Mouse (Mus musculus) monocyte, adult 5-6 weeks (primary cell): ENCODE measurements around the gene Lcn4. TPM values are rescaled to one million over a fixed set of nuclear protein-coding genes. Genes with fewer than 3 reads are reported as not detected.

Experiments
- ATAC-seq: fragments of 153-309, 156-312 bp; replicated peaks from 2 replicates; pipeline ENCODE4 v1.8.0; 2017; ENCODE audit warnings: mild to moderate bottlenecking; ENCODE audit not compliant: low TSS enrichment, insufficient number of reproducible peaks, severe bottlenecking, poor library complexity, low FRiP score
- total RNA-seq: library from RNA; stranded (forward); fragments of 200-1000, 200-491, 200-594 nt; gene quantifications from 3 replicates; pipeline ENCODE4 v1.2.3, GENCODE M21; 2017

Lcn4 gene
- total RNA-seq, result 1.3 TPM in 1 of 3 replicates, not detected in the others

DNA sequence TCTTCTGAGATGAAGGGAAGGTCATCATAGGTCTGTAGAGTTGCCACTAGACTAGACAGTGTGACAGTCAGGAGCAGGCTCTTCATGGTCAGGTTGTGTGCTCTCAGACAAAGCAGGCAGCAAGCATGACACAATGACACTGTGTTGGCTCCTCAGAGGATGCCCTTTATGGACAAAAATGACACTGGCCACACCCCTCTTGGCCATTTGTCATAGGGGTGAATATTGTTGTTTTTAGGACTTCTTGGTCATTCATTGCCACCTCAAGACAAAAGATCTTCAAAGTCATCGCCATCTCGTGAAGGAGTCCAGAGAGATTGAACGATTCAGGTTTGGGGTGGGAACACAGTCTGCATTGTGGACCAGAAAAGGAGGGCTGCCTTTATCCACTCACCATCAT, at the start of gene Lcn4:
Gene Lcn4, minus strand, starts transcription at position 101 of the 400 bp plus-strand sequence.
- no peak for ATAC-seq

DNA sequence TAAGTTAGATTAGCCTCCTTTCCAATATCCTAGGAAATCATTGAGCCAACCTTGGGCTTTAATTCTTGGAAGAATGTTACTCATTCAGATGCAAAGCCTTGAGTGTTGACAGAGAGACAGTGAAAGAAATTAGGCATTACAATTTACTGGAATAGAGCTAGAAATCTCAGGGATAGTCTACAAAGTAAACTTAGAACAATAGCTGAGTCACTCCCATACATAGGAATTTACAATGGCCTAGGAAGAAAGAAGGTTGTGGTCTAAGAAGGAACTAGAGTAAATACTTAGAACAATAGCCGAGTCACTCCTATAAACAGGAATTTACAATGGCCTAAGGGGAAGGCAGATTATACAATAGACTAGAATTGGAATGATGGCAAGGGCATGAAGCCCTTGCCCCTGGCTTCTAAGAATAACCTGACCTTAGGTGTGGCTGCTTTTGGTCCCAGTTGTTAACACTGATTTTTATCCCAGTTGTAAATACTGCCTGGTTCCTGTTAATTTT, 15.1 kb upstream of the Lcn4 start:
- no peak for ATAC-seq

DNA sequence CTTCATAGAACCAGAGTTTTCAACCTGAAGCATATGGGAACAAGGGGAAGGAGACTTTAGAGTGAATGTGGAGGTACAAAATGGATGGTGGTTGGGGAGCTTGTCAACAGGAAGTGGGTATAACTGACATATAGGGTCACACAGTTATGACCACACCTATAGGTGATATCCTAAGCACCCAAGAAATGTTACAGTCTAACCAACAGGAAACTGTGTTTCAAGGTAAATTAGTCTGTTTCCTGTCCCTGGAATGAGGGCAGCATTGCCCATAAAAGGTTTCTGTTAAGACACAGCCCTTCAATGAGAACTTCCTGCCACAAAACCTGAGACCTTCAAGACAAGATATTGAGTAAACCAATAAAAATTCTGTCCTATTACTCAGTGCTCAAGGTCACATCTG, 2.3 kb downstream of the Lcn4 start:
- ATAC-seq, result no peak

DNA sequence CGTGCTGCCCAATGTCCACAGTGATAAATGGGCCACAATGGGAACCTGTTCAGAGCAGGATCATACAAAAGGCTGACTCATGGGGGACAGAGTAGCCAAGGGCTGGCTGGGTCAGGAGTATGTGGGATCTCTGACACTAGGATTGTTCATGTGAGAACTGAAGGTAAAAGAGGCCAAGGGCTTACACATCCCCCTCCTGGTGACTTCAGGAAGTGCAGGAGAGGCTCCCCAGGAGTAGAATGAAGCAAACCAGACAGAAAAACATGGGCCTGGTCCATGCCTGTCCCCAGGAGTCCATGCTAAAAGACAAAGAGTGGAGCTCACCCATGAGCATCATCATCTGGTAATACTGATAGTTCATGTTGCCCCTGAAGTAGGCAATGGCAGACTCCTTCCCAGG, 7.5 kb downstream of the Lcn4 start:
- peak; percentile 63; the same call in 1 of the 2 replicates for ATAC-seq

DNA sequence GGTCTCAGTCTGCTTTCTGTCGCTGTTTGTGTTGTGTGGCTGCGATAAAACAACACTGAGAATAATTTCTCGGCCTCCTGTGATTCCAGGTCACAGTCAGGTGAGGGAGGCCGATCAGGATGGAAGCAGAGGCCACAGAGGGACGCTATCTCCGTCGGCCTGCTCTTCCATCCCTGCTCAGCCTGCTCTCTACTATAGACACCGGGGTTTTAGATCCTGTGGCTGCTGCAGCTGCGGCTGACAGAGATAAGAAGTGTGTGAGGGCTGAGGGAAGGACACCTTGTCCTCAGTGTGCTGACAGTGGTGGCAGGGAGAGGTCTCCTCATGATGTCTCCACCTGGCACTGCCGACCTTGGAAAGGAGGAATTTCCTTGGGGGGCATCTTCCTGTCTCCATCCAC, 8.0 kb downstream of the Lcn4 start:
- no peak for ATAC-seq

DNA sequence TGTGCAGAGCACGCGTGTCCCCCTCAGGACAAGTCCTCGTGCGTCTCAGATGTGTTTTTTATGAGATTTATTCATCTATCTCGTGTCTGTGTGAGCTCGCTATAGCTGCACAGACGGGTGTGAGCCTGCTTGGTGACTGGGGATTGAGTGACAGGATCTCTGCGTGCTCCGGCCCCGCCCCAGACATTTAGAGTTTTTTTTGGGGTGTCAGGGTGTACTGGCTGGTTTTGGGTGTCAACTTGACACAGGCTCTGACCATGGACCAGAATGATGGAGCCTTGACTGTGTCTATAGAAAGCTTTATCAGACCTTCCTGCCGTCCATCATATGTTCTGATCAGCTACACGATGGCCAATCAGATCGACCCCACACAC, 8.6 kb downstream of the Lcn4 start:
- no peak for ATAC-seq

DNA sequence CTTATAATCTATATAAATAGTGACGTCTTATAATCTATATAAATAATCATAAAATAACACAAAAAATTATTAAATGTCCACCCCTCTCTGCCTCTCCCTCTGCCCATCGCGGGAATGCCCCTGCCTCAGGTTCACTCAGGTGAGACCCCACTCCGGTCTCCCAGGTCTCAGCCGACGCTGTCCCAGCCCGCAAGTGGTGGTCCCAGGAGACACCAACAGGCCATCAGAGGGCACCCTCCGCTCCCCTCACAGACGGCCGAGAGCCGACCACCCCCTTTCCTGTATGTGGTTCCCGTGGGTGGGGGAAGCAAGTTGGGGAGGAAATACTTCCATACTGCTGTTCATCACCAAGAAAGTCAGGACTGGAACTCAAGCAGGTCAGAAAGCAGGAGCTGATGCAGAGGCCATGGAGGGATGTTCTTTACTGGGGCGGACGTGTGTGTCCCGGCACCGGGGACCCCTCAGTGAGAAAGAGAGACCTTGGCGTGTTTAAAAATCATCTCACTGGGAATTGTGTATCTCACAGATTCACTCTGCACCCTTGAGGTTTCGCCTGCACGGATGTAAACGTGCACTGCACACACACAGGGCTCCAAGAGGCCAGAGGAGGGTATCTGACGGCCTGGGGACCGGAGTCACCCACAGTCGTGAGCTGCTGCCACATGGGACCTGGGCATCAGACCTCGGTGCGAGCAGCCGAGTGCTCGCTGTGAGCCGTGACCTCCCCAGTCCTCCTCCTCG, 9.1 kb downstream of the Lcn4 start:
- no peak for ATAC-seq

DNA sequence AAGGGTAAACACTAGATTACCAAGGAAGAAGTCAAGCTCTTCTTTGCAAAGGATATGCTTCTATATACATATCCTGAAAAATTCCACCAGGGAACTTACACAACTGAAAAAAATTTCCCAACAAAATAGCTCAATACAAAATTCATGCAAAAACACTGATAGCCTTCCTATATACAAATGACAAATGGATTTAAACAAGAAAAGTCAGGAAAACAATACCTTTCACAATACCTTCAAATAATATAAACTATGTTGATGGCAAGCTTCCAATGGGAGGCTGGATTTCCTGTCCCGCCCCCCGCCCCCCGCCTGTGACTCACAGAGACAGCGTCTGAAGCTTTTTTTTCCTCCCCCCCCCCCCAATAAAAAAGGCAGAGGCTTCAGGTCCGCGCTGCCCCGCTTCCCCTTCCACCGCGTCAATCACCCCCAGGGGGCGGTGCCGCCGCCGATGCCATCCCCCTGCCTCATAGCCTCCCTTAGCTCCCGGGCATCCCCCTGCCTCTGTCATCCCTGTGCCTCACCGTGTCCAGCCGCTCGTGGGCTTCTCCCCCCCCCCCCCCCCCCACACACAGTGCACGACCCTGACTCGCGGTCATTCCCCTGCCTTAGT, 9.8 kb downstream of the Lcn4 start:
- ATAC-seq, result no peak

DNA sequence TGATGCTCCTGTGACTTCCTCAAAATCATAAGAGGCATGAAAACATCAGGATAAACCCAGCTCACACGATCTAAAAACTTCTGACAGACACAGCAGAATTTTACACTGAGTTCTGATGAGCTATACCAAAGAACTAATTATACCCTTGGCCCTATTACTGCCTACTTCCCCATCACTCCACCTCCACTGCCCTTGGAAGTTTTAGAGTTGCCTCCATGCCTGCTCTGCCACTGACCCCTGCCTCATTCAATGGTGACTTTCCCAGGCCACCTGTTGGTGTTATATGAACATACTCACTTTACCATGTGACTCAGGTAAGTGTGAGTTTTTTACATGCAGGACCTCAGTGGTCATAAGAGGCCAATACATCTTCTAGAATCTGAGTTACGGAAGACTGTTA, 13.7 kb downstream of the Lcn4 start:
- no peak for ATAC-seq

DNA sequence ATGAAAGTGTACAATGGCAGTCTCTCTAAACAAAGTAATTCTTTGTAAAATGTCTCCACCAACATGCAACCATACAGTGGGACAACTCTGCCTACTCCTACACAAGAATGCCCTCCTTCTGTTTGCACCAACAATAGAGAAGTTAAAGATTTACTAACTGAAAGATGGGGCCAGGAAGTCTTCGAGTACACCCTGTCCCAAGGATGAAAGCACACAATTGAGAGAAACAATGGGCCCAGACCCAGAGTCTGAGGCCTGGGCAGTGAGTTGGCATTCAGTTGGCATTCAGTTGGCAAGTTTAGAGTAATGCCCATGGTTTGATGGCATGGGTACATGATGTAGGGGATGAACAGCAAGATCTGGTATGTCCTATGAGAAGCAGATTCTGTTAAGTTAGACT, 16.4 kb downstream of the Lcn4 start:
- ATAC-seq, result no peak

DNA sequence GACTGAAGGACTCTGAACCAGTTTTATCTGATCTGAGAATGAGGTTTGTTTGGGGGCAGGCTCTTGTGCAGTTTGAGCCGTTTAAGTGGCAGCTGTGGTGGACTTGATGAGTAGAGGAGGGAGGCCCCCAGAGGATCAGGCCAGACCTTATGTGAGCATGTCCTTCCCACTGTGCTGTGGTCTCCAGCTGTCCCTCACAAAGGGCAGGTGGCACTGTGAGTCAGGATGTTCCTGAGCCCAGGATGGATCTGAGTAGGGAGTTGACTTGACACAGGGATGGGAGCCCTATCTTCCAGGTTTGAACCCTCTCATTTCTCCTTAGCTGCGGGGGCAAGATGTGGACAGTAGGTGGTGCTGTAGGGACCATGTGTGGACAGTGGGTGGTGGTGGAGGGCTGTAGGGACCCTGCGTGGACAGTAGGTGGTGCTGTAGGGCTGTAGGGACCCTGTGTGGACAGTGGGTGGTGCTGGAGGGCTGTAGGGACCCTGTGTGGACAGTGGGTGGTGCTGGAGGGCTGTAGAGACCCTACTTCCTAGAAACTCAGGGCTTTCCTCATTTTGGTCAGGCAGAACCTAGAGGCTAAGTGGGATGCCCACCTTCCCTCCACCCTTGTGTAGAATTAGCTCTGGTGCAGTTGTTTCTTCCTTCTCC, 24.3 kb downstream of the Lcn4 start:
- ATAC-seq, result peak; percentile 97

DNA sequence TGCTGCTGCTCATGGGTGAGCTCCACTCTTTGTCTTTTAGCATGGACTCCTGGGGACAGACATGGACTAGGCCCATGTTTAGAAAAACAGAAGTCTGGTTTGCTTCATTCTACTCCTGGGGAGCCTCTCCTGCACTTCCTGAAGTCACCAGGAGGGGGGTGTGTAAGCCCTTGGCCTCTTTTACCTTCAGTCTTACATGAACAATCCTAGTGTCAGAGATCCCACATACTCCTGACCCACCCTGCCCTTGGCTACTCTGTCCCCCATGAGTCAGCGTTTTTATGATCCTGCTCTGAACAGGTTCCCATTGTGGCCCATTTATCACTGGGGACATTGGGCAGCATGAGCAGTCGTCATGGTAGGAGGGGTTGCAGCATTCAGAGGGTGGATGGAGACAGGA, 27.1 kb downstream of the Lcn4 start:
- ATAC-seq, result no peak; the same call in 1 of the 2 replicates

DNA sequence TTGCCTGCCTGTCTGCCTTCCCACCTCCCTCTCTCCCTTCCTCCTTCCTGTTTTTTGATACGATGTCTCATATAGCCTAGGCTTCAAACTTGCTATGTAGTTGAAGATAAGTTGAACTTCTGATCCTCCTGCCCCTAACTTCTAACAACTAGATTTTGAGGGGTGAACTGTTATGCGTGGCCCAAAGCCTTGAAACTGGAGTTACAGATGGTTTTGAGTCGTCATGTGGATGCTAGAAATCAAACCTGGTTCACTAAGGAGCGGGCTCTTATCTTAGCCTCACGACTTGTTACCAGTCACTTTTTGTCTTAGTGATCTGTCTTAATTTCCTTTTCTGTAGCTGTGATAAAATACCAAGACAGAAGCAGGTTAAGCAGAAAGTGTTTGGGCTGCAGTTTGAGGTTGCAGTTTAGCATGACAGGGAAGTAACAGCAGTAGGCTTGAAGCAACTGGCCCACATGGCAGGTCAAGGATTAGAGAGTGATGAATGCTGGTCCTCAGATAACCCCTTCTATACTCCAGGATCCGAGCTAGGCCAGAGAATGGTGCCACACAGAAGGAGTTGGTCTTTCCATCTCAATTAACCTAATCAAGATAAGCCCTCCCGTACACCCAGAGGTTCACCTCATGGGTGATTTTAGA, 30.0 kb downstream of the Lcn4 start:
- no peak for ATAC-seq

DNA sequence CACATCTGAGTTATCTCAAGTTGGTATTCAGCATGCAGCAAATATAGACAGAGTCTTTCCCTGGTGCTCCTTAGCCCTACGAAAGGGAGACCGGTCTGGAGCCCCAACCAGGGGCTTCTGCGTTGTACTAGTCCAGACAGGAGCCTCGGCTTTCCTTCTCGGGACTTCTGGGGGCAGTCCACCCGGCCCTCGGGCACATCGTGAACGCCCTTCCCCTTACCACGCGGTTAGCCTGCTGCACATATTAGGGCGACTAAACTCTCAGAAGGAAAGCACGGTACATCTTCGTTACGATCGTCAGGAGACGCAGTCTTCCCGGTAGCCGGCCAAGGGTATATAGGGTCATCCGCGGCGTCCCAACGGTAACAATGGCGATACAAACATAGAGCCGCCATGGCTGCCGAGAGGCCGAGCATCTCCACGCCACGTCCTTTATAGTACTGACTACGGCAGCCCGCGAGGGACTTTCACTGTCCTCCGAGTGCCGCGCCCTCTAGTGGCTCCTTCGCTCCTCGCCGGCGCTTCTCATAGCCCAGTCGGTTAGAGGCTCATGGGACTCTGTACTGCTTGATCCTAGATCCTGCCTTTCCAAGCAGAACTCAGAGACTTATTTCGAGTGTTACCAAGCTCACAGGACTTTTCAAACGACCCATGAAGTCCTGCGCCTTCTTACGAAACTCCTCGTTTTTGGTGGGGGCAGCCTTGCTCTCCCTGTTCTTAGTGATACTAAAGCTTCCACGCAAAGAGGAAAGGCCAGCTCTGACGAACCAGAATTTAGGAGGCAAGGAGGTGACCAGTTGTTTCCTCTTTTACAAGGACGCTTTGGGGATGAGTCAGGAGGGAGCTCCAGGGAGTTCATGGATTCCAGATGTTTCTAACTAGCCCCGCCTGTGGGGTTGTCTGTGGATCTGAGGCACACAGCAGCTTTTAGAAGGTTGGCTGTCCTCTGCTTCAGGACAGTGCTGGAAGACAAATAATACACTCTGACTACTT, 30.9 kb downstream of the Lcn4 start:
- ATAC-seq, result peak; percentile 90

DNA sequence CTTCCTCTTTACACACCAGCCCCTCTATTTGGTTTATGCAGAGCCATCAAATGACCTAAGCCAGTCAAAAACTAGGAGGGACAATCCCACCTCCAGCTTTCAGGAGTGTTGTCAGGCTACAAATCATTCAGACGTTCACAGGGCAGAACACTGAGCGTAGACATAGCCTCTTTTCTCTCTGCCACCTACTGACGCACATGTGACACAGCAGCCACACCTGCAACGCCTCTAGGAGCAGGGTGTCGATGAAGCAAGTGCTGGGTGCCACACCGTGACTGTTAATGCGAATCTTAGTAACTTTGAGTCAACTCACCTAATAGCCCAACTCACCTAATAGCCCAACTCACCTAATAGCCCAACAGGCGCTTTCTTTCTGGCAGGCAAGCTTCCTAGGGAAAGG, 32.0 kb downstream of the Lcn4 start:
- ATAC-seq, result no peak

DNA sequence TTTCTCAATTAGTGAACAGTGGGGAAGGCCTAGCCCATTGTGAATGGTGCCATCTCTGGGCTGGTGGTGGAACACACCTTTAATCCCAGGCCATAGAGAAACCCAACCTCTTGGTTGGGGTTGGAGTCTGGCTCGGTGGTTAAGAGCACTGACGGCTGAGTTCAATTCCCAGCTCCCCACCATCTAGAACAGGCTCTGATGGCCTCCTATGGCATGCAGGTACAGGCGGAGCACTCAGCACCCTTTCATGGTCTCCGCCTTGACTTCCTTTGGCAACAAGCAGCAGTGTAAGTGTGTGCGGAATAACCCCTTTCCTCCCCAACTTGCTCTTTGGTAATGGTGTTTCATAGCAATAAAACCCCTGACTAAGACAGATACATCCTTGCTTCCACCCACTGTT, 32.5 kb downstream of the Lcn4 start:
- no peak for ATAC-seq

DNA sequence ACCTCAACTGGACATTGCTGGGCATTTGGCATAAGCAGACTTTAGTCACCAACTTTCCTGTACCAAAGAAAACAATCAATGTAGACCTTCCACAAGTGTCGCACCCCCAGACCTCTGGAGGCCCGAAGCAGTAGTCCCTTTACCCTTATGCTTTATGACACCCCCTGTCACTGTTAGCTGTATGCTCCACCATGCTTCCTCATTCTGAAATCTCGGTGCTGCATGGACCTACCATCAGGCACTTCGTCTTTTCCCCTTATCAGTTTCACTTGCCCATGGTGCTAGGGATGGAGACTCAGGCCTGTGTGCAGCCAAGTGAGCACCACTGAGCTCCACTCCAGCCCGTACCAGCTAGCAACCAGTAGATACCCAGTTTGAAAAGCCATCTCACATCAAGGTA, 33.0 kb downstream of the Lcn4 start:
- no peak for ATAC-seq

DNA sequence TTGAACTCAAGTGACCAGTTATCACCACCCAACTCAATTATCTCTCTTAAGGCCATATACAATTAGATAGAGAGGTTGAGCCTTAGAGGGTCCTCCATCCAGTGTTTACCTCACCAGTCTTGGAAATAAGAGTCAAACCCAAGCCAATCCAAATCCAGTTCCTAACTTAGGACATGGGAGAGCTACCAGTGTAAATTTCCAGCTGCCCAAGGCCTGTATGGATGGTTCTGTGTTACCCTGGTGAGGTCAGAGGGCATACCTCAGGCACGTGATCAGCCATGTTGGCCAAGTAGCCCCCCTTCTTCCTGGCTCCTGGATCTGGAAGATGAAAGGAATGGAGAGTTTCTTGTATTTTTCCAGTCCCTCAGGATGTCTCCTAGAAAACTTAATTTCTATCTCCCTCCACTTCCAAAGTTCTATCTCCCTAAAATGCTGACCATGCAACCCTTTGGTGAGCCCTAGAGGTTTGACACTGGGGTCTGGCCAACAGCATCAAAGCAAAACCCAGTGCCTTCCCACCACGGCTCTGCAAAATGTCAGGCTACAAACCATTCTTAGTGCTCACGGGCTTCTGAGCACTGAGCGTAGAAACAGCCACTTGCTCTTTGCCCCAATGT, 33.7 kb downstream of the Lcn4 start:
- no peak for ATAC-seq
